Mouse (Mus musculus) lung, embryonic 15.5 days (tissue): ENCODE results near the gene Yap1. TPM values are rescaled to one million over a fixed set of nuclear protein-coding genes. Genes with fewer than 3 reads are reported as not detected.

Experiments
- ATAC-seq: fragments of 200-750 bp; cut with Nextera tagmentation; 2 replicates; pipeline ENCODE4 v1.8.0; 2017; ENCODE audit warnings: moderate number of reproducible peaks, borderline replicate concordance; ENCODE audit not compliant: low FRiP score, low TSS enrichment; ENCODE audit errors: extremely low read depth
- H3K27ac ChIP-seq: fragments of 300-500 bp; sonication (generic); 2 replicates; pipeline ENCODE4 v1.5.1; 2015; ENCODE audit warnings: moderate library complexity, mild to moderate bottlenecking, inconsistent platforms
- H3K27me3 ChIP-seq: fragments of 300-500 bp; sonication (generic); 2 replicates; pipeline ENCODE4 v1.6.1; 2015; ENCODE audit warnings: inconsistent platforms
- H3K36me3 ChIP-seq: fragments of 300-500 bp; sonication (generic); 2 replicates; pipeline ENCODE4 v1.6.1; 2015; ENCODE audit warnings: inconsistent platforms
- H3K4me1 ChIP-seq: fragments of 300-500 bp; sonication (generic); 2 replicates; pipeline ENCODE4 v1.6.1; 2015; ENCODE audit warnings: inconsistent platforms
- H3K4me2 ChIP-seq: fragments of 300-500 bp; sonication (generic); 2 replicates; pipeline ENCODE4 v1.6.1; 2015; ENCODE audit warnings: inconsistent platforms, mild to moderate bottlenecking, moderate library complexity
- H3K4me3 ChIP-seq: fragments of 300-500 bp; sonication (generic); 2 replicates; pipeline ENCODE4 v1.5.1; 2015; ENCODE audit warnings: mild to moderate bottlenecking, inconsistent platforms
- H3K9ac ChIP-seq: fragments of 300-500 bp; sonication (generic); 2 replicates; pipeline ENCODE4 v1.6.1; 2015; ENCODE audit warnings: inconsistent platforms
- H3K9me3 ChIP-seq: fragments of 300-500 bp; sonication (generic); 2 replicates; pipeline ENCODE4 v1.6.1; 2016; ENCODE audit warnings: inconsistent platforms
- WGBS: fragments of 180-500 bp; shearing (Covaris S2); methylation state at CpG from one replicate; pipeline ENCODE4 v1.1.7; 2015; 5-methylcytosine and 5-hydroxymethylcytosine counted together
- polyA plus RNA-seq: library from polyadenylated mRNA; unstranded; fragments of >200 nt; fragmentation: Nextera tagmentation; extraction: Ambion mirVana; gene quantifications from 2 replicates; pipeline ENCODE4 v1.2.1, GENCODE M21; 2015

The Yap1 gene
- polyA plus RNA-seq, 1 experiment from 2014 or later: 34.9 TPM

- WGBS: 41% methylated on average over 7 of the region's 7 CpGs
- peaks cover 36% of the 10 kb centered on the region for H3K36me3 ChIP-seq
- ATAC-seq: no peak
- H3K4me3 ChIP-seq: peak overlapping the region; percentile 12; the same call in 1 of the 2 replicates
- H3K4me2 ChIP-seq: peak overlapping the region; percentile 35; the same call in 1 of the 2 replicates
- no peak overlapping the region for H3K27ac ChIP-seq
- H3K4me1 ChIP-seq: peaks cover 13% of the 10 kb centered on the region
- no peaks in the 10 kb centered on the region for H3K27me3 ChIP-seq
- H3K9me3 ChIP-seq: no peaks in the 10 kb centered on the region
- H3K9ac ChIP-seq: no peak overlapping the region
Measured at GRCm38 (mm10) chr9:8001352-8001751, 3.0 kb downstream of the Yap1 start.

GRCm38 (mm10) chr9:7994275-7994674, 10.1 kb downstream of the Yap1 start:
- no peak overlapping the region for H3K4me3 ChIP-seq
- ATAC-seq: no peak
- H3K4me1 ChIP-seq: peaks cover 8% of the 10 kb centered on the region; the same call in 1 of the 2 replicates
- no peak overlapping the region for H3K27ac ChIP-seq
- no peaks in the 10 kb centered on the region for H3K9me3 ChIP-seq
- no peaks in the 10 kb centered on the region for H3K27me3 ChIP-seq
- H3K4me2 ChIP-seq: no peak overlapping the region
- peaks cover 49% of the 10 kb centered on the region for H3K36me3 ChIP-seq
- H3K9ac ChIP-seq: no peak overlapping the region
- 76% methylated on average over 5 of the region's 5 CpGs for WGBS

GRCm38 (mm10) chr9:7992651-7993050, 11.7 kb downstream of the Yap1 start:
- H3K36me3 ChIP-seq: peaks cover 47% of the 10 kb centered on the region

GRCm38 (mm10) chr9:7990897-7991296, 13.5 kb downstream of the Yap1 start:
- Histone ChIP-seq H3K4me3 (no peak overlapping the region), H3K9me3 (no peaks in the 10 kb centered on the region), H3K27me3 (no peaks in the 10 kb centered on the region), H3K27ac (no peak overlapping the region), H3K4me1 (peaks cover 8% of the 10 kb centered on the region; the same call in 1 of the 2 replicates), H3K36me3 (peaks cover 49% of the 10 kb centered on the region), H3K4me2 (no peak overlapping the region), H3K9ac (no peak overlapping the region)
- WGBS: 73% methylated on average over 4 of the region's 4 CpGs
- ATAC-seq: no peak

More at GRCm38 (mm10) chr9:7992651-7993050, 11.7 kb downstream of the Yap1 start:
- Histone ChIP-seq H3K4me2 (no peak overlapping the region), H3K4me3 (no peak overlapping the region), H3K27me3 (no peaks in the 10 kb centered on the region), H3K4me1 (peaks cover 8% of the 10 kb centered on the region; the same call in 1 of the 2 replicates), H3K9ac (no peak overlapping the region), H3K9me3 (no peaks in the 10 kb centered on the region), H3K27ac (no peak overlapping the region)
- 50% methylated on average over 3 of the region's 3 CpGs for WGBS
- peak; percentile 21; the same call in 1 of the 2 replicates for ATAC-seq

GRCm38 (mm10) chr9:7987119-7987518, 17.3 kb downstream of the Yap1 start:
- Histone ChIP-seq H3K9me3 (no peaks in the 10 kb centered on the region), H3K27me3 (no peaks in the 10 kb centered on the region), H3K27ac (no peak overlapping the region), H3K4me1 (no peaks in the 10 kb centered on the region), H3K4me2 (no peak overlapping the region), H3K9ac (no peak overlapping the region), H3K36me3 (peaks cover 35% of the 10 kb centered on the region), H3K4me3 (no peak overlapping the region)
- 80% methylated on average over 5 of the region's 5 CpGs for WGBS
- ATAC-seq: no peak

- Histone ChIP-seq H3K4me2 (no peak overlapping the region), H3K27me3 (no peaks in the 10 kb centered on the region), H3K27ac (no peak overlapping the region), H3K9me3 (no peaks in the 10 kb centered on the region), H3K36me3 (peaks cover 22% of the 10 kb centered on the region), H3K4me3 (no peak overlapping the region), H3K4me1 (peaks cover 14% of the 10 kb centered on the region; the same call in 1 of the 2 replicates), H3K9ac (no peak overlapping the region)
- 70% methylated on average over 4 of the region's 4 CpGs for WGBS
- no peak for ATAC-seq
Measured at GRCm38 (mm10) chr9:7984287-7984686, 20.1 kb downstream of the Yap1 start.

GRCm38 (mm10) chr9:7983665-7984064, 20.7 kb downstream of the Yap1 start:
- peaks cover 21% of the 10 kb centered on the region for H3K36me3 ChIP-seq
- no peaks in the 10 kb centered on the region for H3K27me3 ChIP-seq
- 58% methylated on average over 2 of the region's 2 CpGs for WGBS
- H3K27ac ChIP-seq: no peak overlapping the region
- H3K9me3 ChIP-seq: no peaks in the 10 kb centered on the region
- no peak overlapping the region for H3K9ac ChIP-seq
- H3K4me1 ChIP-seq: peaks cover 14% of the 10 kb centered on the region; the same call in 1 of the 2 replicates
- H3K4me2 ChIP-seq: no peak overlapping the region
- H3K4me3 ChIP-seq: no peak overlapping the region
- no peak for ATAC-seq

- H3K9ac ChIP-seq: no peak overlapping the region
Measured at GRCm38 (mm10) chr9:7980162-7980561, 24.2 kb downstream of the Yap1 start.

GRCm38 (mm10) chr9:7979153-7979916, 25.1 kb downstream of the Yap1 start:
- no peak overlapping the region for H3K27ac ChIP-seq
- H3K9me3 ChIP-seq: no peaks in the 10 kb centered on the region
- peaks cover 3% of the 10 kb centered on the region; the same call in 1 of the 2 replicates for H3K36me3 ChIP-seq
- no peak overlapping the region for H3K4me2 ChIP-seq
- no peak overlapping the region for H3K4me3 ChIP-seq
- ATAC-seq: no peak
- no peak overlapping the region for H3K9ac ChIP-seq
- H3K4me1 ChIP-seq: peaks cover 14% of the 10 kb centered on the region; the same call in 1 of the 2 replicates
- WGBS: 72% methylated on average over 11 of the region's 11 CpGs
- no peaks in the 10 kb centered on the region for H3K27me3 ChIP-seq

More at GRCm38 (mm10) chr9:7980162-7980561, 24.2 kb downstream of the Yap1 start:
- Histone ChIP-seq H3K27ac (no peak overlapping the region), H3K36me3 (peaks cover 3% of the 10 kb centered on the region; the same call in 1 of the 2 replicates), H3K4me1 (peaks cover 14% of the 10 kb centered on the region; the same call in 1 of the 2 replicates), H3K9me3 (no peaks in the 10 kb centered on the region), H3K27me3 (no peaks in the 10 kb centered on the region), H3K4me3 (no peak overlapping the region), H3K4me2 (no peak overlapping the region)
- WGBS: 77% methylated on average over 2 of the region's 2 CpGs
- ATAC-seq: no peak

GRCm38 (mm10) chr9:7978502-7978901, 25.9 kb downstream of the Yap1 start:
- 78% methylated on average over 3 of the region's 3 CpGs for WGBS
- H3K4me2 ChIP-seq: no peak overlapping the region
- H3K9ac ChIP-seq: no peak overlapping the region
- H3K4me1 ChIP-seq: peaks cover 14% of the 10 kb centered on the region; the same call in 1 of the 2 replicates
- no peak overlapping the region for H3K27ac ChIP-seq
- H3K36me3 ChIP-seq: peaks cover 6% of the 10 kb centered on the region
- no peaks in the 10 kb centered on the region for H3K27me3 ChIP-seq
- ATAC-seq: no peak
- no peaks in the 10 kb centered on the region for H3K9me3 ChIP-seq
- H3K4me3 ChIP-seq: no peak overlapping the region

- no peaks in the 10 kb centered on the region for H3K27me3 ChIP-seq
- no peak overlapping the region for H3K9ac ChIP-seq
- H3K4me1 ChIP-seq: peaks cover 14% of the 10 kb centered on the region; the same call in 1 of the 2 replicates
- no peak overlapping the region for H3K4me3 ChIP-seq
- 80% methylated on average over 5 of the region's 5 CpGs for WGBS
- H3K4me2 ChIP-seq: no peak overlapping the region
- H3K36me3 ChIP-seq: peaks cover 15% of the 10 kb centered on the region
- no peak for ATAC-seq
- H3K9me3 ChIP-seq: no peaks in the 10 kb centered on the region
- no peak overlapping the region for H3K27ac ChIP-seq
Measured at GRCm38 (mm10) chr9:7977587-7977986, 26.8 kb downstream of the Yap1 start.

GRCm38 (mm10) chr9:7971993-7972392, 32.4 kb downstream of the Yap1 start:
- Histone ChIP-seq H3K9me3 (no peaks in the 10 kb centered on the region), H3K4me2 (no peak overlapping the region), H3K27ac (no peak overlapping the region), H3K4me1 (no peaks in the 10 kb centered on the region), H3K9ac (no peak overlapping the region), H3K4me3 (no peak overlapping the region), H3K36me3 (peaks cover 24% of the 10 kb centered on the region), H3K27me3 (no peaks in the 10 kb centered on the region)
- ATAC-seq: no peak
- WGBS: 66% methylated on average over 2 of the region's 2 CpGs
